Mouse (Mus musculus): ENCODE results near the gene Ppp1r14c.

Ppp1r14c gene

GRCm38 (mm10) chr10:3366036-3366869 is at the start of gene Ppp1r14c:
Gene Ppp1r14c (plus strand): TSS chr10:3366057.
- peak in 1 of 2 experiments; percentile 30 for DNase-seq (ENCODE audit: low spot score in 2 of 2)

GRCm38 (mm10) chr10:3321406-3321805 is 44.5 kb upstream of the Ppp1r14c start:
- DNase-seq (ENCODE audit: low spot score in 2 of 2): no peak

- DNase-seq (ENCODE audit: low spot score in 2 of 2): no peak
These were observed 40.4 kb upstream of the Ppp1r14c start for GRCm38 (mm10) chr10:3325447-3325846.

GRCm38 (mm10) chr10:3332880-3333279 is 33.0 kb upstream of the Ppp1r14c start:
- peak; percentile 25 to 61 for DNase-seq (ENCODE audit: low spot score in 2 of 2)

GRCm38 (mm10) chr10:3334570-3334969 is 31.3 kb upstream of the Ppp1r14c start:
- no peak for DNase-seq (ENCODE audit: low spot score in 2 of 2)

- DNase-seq (ENCODE audit: low spot score in 2 of 2): no peak
These were observed 29.0 kb upstream of the Ppp1r14c start for GRCm38 (mm10) chr10:3336729-3337329.

- no peak for DNase-seq (ENCODE audit: low spot score in 2 of 2)
These were observed 28.4 kb upstream of the Ppp1r14c start for GRCm38 (mm10) chr10:3337330-3337901.

GRCm38 (mm10) chr10:3345706-3346105 is 20.2 kb upstream of the Ppp1r14c start:
- no peak for DNase-seq (ENCODE audit: low spot score in 2 of 2)

GRCm38 (mm10) chr10:3359531-3359930 is 6.3 kb upstream of the Ppp1r14c start:
- DNase-seq (ENCODE audit: low spot score in 2 of 2): no peak

GRCm38 (mm10) chr10:3365671-3366035 is 204 bp upstream of the Ppp1r14c start:
- DNase-seq (ENCODE audit: low spot score in 2 of 2): no peak

- DNase-seq (ENCODE audit: low spot score in 2 of 2): peak in 1 of 2 experiments; percentile 32
These were observed 1.1 kb downstream of the Ppp1r14c start for GRCm38 (mm10) chr10:3366870-3367431.

- DNase-seq (ENCODE audit: low spot score in 2 of 2): no peak
These were observed 1.6 kb downstream of the Ppp1r14c start for GRCm38 (mm10) chr10:3367440-3367839.

GRCm38 (mm10) chr10:3383176-3383575 is 17.3 kb downstream of the Ppp1r14c start:
- DNase-seq (ENCODE audit: low spot score in 2 of 2): no peak

- no peak for DNase-seq (ENCODE audit: low spot score in 2 of 2)
These were observed 26.4 kb downstream of the Ppp1r14c start for GRCm38 (mm10) chr10:3392251-3392650.

GRCm38 (mm10) chr10:3393548-3393947 is 27.7 kb downstream of the Ppp1r14c start:
- DNase-seq (ENCODE audit: low spot score in 2 of 2): no peak

GRCm38 (mm10) chr10:3394193-3394592 is 28.3 kb downstream of the Ppp1r14c start:
- no peak for DNase-seq (ENCODE audit: low spot score in 2 of 2)

- no peak for DNase-seq (ENCODE audit: low spot score in 2 of 2)
These were observed 28.9 kb downstream of the Ppp1r14c start for GRCm38 (mm10) chr10:3394671-3395288.

GRCm38 (mm10) chr10:3395341-3395931 is 29.6 kb downstream of the Ppp1r14c start:
- no peak for DNase-seq (ENCODE audit: low spot score in 2 of 2)

GRCm38 (mm10) chr10:3396008-3396795 is 30.3 kb downstream of the Ppp1r14c start:
- DNase-seq (ENCODE audit: low spot score in 2 of 2): no peak

- no peak for DNase-seq (ENCODE audit: low spot score in 2 of 2)
These were observed 31.5 kb downstream of the Ppp1r14c start for GRCm38 (mm10) chr10:3397406-3397805.

- no peak for DNase-seq (ENCODE audit: low spot score in 2 of 2)
These were observed 32.2 kb downstream of the Ppp1r14c start for GRCm38 (mm10) chr10:3398051-3398450.

All from urinary bladder, adult 18-20 months (tissue).